Mouse (Mus musculus) MEL (cell line): Measurements from ENCODE around the gene Tldc2. TPM values are rescaled to one million over a fixed set of nuclear protein-coding genes. Genes with fewer than 3 reads are reported as not detected.

ENCODE experiments used
- DNase-seq: peaks from one replicate; pipeline ENCODE4 v3.0.0; 2011; ENCODE audit warnings: low read depth, low spot score
- H3K27ac ChIP-seq: 2 replicates; pipeline ENCODE4 v1.5.1; 2012; ENCODE audit warnings: low read depth, mild to moderate bottlenecking, control low read depth, low read length, moderate library complexity; ENCODE audit not compliant: control insufficient read depth
- H3K27me3 ChIP-seq, 2 experiments: fragments of 150-350 bp in 1 of 2; sonication (generic) in 1 of 2; 2 replicates each; pipeline ENCODE4 v1.6.1; 2012; ENCODE audit warnings: low read length in 2 of 2, mild to moderate bottlenecking in 2 of 2, improper control_type of control experiment in 1 of 2, moderate library complexity in 1 of 2; ENCODE audit not compliant: insufficient read depth in 2 of 2, control insufficient read depth in 1 of 2
- H3K36me3 ChIP-seq, 2 experiments: 2 replicates each; pipeline ENCODE4 v1.6.1; 2012 to 2014; ENCODE audit warnings: low read length in 2 of 2, improper control_type of control experiment in 1 of 2, inconsistent platforms in 1 of 2, mild to moderate bottlenecking in 1 of 2; ENCODE audit not compliant: insufficient read depth in 2 of 2, control insufficient read depth in 1 of 2
- H3K4me1 ChIP-seq, 2 experiments: fragments of 150-350 bp in 1 of 2; sonication (generic) in 1 of 2; 2 replicates each; pipeline ENCODE4 v1.6.1; 2012; ENCODE audit warnings: low read length in 2 of 2, improper control_type of control experiment in 1 of 2, mild to moderate bottlenecking in 1 of 2; ENCODE audit not compliant: insufficient read depth in 2 of 2, control insufficient read depth in 1 of 2
- H3K4me3 ChIP-seq, 2 experiments: fragments of 150-350 bp in 1 of 2; sonication (generic) in 1 of 2; 2 replicates each; pipeline ENCODE4 v1.5.1; 2012; ENCODE audit warnings: low read depth in 2 of 2, low read length in 2 of 2, mild to moderate bottlenecking in 2 of 2, moderate library complexity in 2 of 2, control low read depth in 1 of 2, improper control_type of control experiment in 1 of 2; ENCODE audit not compliant: control insufficient read depth in 1 of 2, insufficient read depth in 1 of 2
- H3K79me2 ChIP-seq: 2 replicates; pipeline ENCODE4 v1.6.1; 2012; ENCODE audit warnings: mild to moderate bottlenecking, low read length, moderate library complexity; ENCODE audit not compliant: control insufficient read depth, poor library complexity, insufficient read depth
- H3K9ac ChIP-seq: 2 replicates; pipeline ENCODE4 v1.6.1; 2012; ENCODE audit warnings: low read depth, mild to moderate bottlenecking, control low read depth, low read length, moderate library complexity; ENCODE audit not compliant: control insufficient read depth, poor library complexity, severe bottlenecking
- H3K9me3 ChIP-seq: fragments of 150-350 bp; sonication (generic); replicated peaks from 2 replicates; pipeline ENCODE4 v1.6.1; 2012; ENCODE audit warnings: mild to moderate bottlenecking, low read length, improper control_type of control experiment, moderate library complexity; ENCODE audit not compliant: insufficient read depth
- BHLHE40 ChIP-seq: IDR thresholded peaks from 2 replicates; pipeline ENCODE4 v1.6.1; 2012; ENCODE audit warnings: low read depth, mild to moderate bottlenecking, inconsistent platforms, low read length, improper control_type of control experiment, borderline replicate concordance
- CHD2 ChIP-seq: IDR thresholded peaks from 2 replicates; pipeline ENCODE4 v1.6.1; 2011; ENCODE audit warnings: low read length, improper control_type of control experiment
- ELF1 ChIP-seq: IDR thresholded peaks from 2 replicates; pipeline ENCODE4 v1.6.1; 2014; ENCODE audit warnings: low read depth, mild to moderate bottlenecking, inconsistent platforms, low read length, improper control_type of control experiment, moderate library complexity
- EP300 ChIP-seq, 2 experiments: IDR thresholded peaks; 2 replicates each; pipeline ENCODE4 v1.6.1; 2011; ENCODE audit warnings: improper control_type of control experiment in 2 of 2, low read length in 2 of 2, low read depth in 1 of 2, mild to moderate bottlenecking in 1 of 2
- GABPA ChIP-seq: IDR thresholded peaks from 2 replicates; pipeline ENCODE4 v1.6.1; 2012; ENCODE audit warnings: low read depth, mild to moderate bottlenecking, inconsistent platforms, low read length, improper control_type of control experiment, moderate library complexity
- GATA1 ChIP-seq: IDR thresholded peaks from 2 replicates; pipeline ENCODE4 v1.6.1; 2011; ENCODE audit warnings: low read depth, low read length, improper control_type of control experiment
- HCFC1 ChIP-seq: IDR thresholded peaks from 2 replicates; pipeline ENCODE4 v1.6.1; 2012; ENCODE audit warnings: low read depth, mild to moderate bottlenecking, inconsistent platforms, low read length, improper control_type of control experiment, moderate library complexity
- JUND ChIP-seq: IDR thresholded peaks from 2 replicates; pipeline ENCODE4 v1.6.1; 2011; ENCODE audit warnings: low read depth, mild to moderate bottlenecking, improper control_type of control experiment, low read length
- MAFK ChIP-seq: IDR thresholded peaks from 2 replicates; pipeline ENCODE4 v1.6.1; 2011; ENCODE audit warnings: low read depth, mild to moderate bottlenecking, low read length, improper control_type of control experiment, borderline replicate concordance
- MAX ChIP-seq: IDR thresholded peaks from 2 replicates; pipeline ENCODE4 v1.6.1; 2011; ENCODE audit warnings: low read length, improper control_type of control experiment
- MXI1 ChIP-seq: IDR thresholded peaks from 2 replicates; pipeline ENCODE4 v1.6.1; 2011; ENCODE audit warnings: mild to moderate bottlenecking, low read depth, low read length, improper control_type of control experiment
- MYB ChIP-seq: IDR thresholded peaks from 2 replicates; pipeline ENCODE4 v1.6.1; 2011; ENCODE audit warnings: mild to moderate bottlenecking, low read depth, low read length, improper control_type of control experiment
- MYC ChIP-seq: IDR thresholded peaks from 2 replicates; pipeline ENCODE4 v1.6.1; 2011; ENCODE audit warnings: low read depth, mild to moderate bottlenecking, low read length, improper control_type of control experiment, moderate library complexity
- NELFE ChIP-seq: IDR thresholded peaks from 2 replicates; pipeline ENCODE4 v1.6.1; 2011; ENCODE audit warnings: low read depth, low read length, improper control_type of control experiment
- NRF1 ChIP-seq: IDR thresholded peaks from 2 replicates; pipeline ENCODE4 v1.6.1; 2014; ENCODE audit warnings: low read depth, mild to moderate bottlenecking, inconsistent platforms, low read length, improper control_type of control experiment, moderate library complexity; ENCODE audit not compliant: poor library complexity, insufficient read depth, severe bottlenecking
- POLR2AphosphoS2 ChIP-seq: IDR thresholded peaks from 2 replicates; pipeline ENCODE4 v1.6.1; 2011; ENCODE audit warnings: low read length, improper control_type of control experiment
- RAD21 ChIP-seq: IDR thresholded peaks from 2 replicates; pipeline ENCODE4 v1.6.1; 2011; ENCODE audit warnings: mild to moderate bottlenecking, low read depth, low read length, improper control_type of control experiment
- SMC3 ChIP-seq: IDR thresholded peaks from 2 replicates; pipeline ENCODE4 v1.6.1; 2011; ENCODE audit warnings: low read depth, low read length, improper control_type of control experiment
- TAL1 ChIP-seq: IDR thresholded peaks from 2 replicates; pipeline ENCODE4 v1.6.1; 2012; ENCODE audit warnings: mild to moderate bottlenecking, inconsistent platforms, low read length, moderate library complexity, mixed read lengths
- TCF12 ChIP-seq: IDR thresholded peaks from 2 replicates; pipeline ENCODE4 v1.6.1; 2014; ENCODE audit warnings: low read depth, mild to moderate bottlenecking, inconsistent platforms, low read length, improper control_type of control experiment, moderate library complexity
- USF1 ChIP-seq: IDR thresholded peaks from 2 replicates; pipeline ENCODE4 v1.6.1; 2014; ENCODE audit warnings: low read depth, mild to moderate bottlenecking, inconsistent platforms, low read length, improper control_type of control experiment, moderate library complexity
- USF2 ChIP-seq, 2 experiments: IDR thresholded peaks; 2 replicates each; pipeline ENCODE4 v1.6.1; 2011 to 2012; ENCODE audit warnings: improper control_type of control experiment in 2 of 2, low read length in 2 of 2, borderline replicate concordance in 1 of 2, inconsistent platforms in 1 of 2, low read depth in 1 of 2, mild to moderate bottlenecking in 1 of 2; ENCODE audit not compliant: insufficient read depth in 1 of 2
- ZNF384 ChIP-seq: IDR thresholded peaks from 2 replicates; pipeline ENCODE4 v1.6.1; 2012; ENCODE audit warnings: low read depth, mild to moderate bottlenecking, inconsistent platforms, low read length, improper control_type of control experiment
- polyA plus RNA-seq, 2 experiments: library from polyadenylated mRNA; stranded (reverse) in 1 of 2; unstranded in 1 of 2; fragments of >175 nt in 1 of 2; fragments of >200 nt in 1 of 2; gene quantifications; 2 replicates each; pipeline versions ENCODE4 v1.2.1 to v1.2.4; 2012; ENCODE audit warnings: low replicate concordance in 2 of 2, low read depth in 1 of 2; ENCODE audit not compliant: insufficient read length in 2 of 2, insufficient read depth in 1 of 2, missing spikeins in 1 of 2
- total RNA-seq: library from RNA; depleted of rRNA; stranded (reverse); fragments of 300-350 nt; gene quantifications from 2 replicates; pipeline ENCODE4 v1.2.3, GENCODE M21; 2012

The Tldc2 gene
- total and polyA plus RNA-seq, 3 experiments, result not detected

DNA sequence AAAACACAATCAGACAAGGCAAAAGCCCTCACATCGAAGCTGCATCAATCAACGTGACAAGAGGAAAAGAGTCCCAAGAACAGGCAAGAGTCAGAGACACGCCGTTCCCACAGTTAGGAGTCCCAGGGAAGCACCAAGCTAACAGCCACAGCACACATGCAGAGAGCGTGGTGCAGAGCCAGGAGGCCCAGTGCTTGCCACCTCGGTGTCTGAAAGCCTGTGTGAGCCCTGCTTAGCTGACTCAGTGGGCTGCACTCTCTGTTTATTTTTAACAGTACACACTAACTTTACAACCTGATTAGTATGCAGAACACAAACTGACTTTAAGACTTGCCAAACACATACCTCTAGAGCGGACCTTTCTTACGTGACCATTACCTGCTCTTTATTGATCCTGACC lies 17.6 kb downstream of the Tldc2 start:
- H3K36me3 ChIP-seq, result peaks cover 3 to 6% of the 10 kb centered on the region in 2 experiments
- no peak for DNase-seq

GRCm38 (mm10) chr2:157108236-157108635 lies 21.4 kb downstream of the Tldc2 start:
- peak; percentile 66 for DNase-seq
- no peaks in the 10 kb centered on the region; a peak in 1 of 4 replicates for H3K4me1 ChIP-seq
- TF ChIP-seq MAX (peak; percentile 68), USF2 (IDR thresholded peaks at IDR 0.05; ENCODE audit: borderline replicate concordance in 1 of 2, insufficient read depth in 1 of 2, low read depth in 1 of 2, low read length in 2 of 2) (no peak), MYC (peak; percentile 76), MXI1 (peak; percentile 63), POLR2AphosphoS2 (no peak), JUND (no peak), TCF12 (no peak), USF1 (peak; percentile 68), EP300 (IDR thresholded peaks at IDR 0.05; ENCODE audit: low read depth in 1 of 2, low read length in 2 of 2) (no peak)
- TF ChIP-seq, all 39 proteins: peak for 4
- Histone ChIP-seq H3K36me3 (peaks cover 5 to 6% of the 10 kb centered on the region in 2 experiments), H3K4me3 (no peak overlapping the region), H3K27ac (no peak overlapping the region), H3K79me2 (no peaks in the 10 kb centered on the region), H3K9ac (0 out of 2 replicates have a peak overlapping the region, but pooled peaks have one; percentile 24), H3K9me3 (no peaks in the 10 kb centered on the region), H3K27me3 (no peaks in the 10 kb centered on the region)

More for the DNA sequence above, 17.6 kb downstream of the Tldc2 start:
- Histone ChIP-seq H3K9me3 (no peaks in the 10 kb centered on the region), H3K4me3 (no peak overlapping the region), H3K27me3 (no peaks in the 10 kb centered on the region), H3K9ac (no peak overlapping the region), H3K4me1 (no peaks in the 10 kb centered on the region; a peak in 1 of 4 replicates), H3K27ac (no peak overlapping the region), H3K79me2 (no peaks in the 10 kb centered on the region)
- no peak for TF ChIP-seq RAD21
- no peak for TF ChIP-seq NELFE
- no peak for TF ChIP-seq ZNF384
- no peak for TF ChIP-seq GATA1
- no peak for TF ChIP-seq USF1
- no peak for TF ChIP-seq GABPA
- no peak for TF ChIP-seq TAL1
- TF ChIP-seq BHLHE40, result no peak
- no peak for TF ChIP-seq ELF1
- no peak for TF ChIP-seq CHD2
- no peak for TF ChIP-seq MAFK
- TF ChIP-seq JUND, result no peak
- no peak for TF ChIP-seq TCF12
- TF ChIP-seq EP300 (IDR thresholded peaks at IDR 0.05; ENCODE audit: low read depth in 1 of 2, low read length in 2 of 2), result no peak
- no peak for TF ChIP-seq HCFC1
- TF ChIP-seq MYB, result no peak
- TF ChIP-seq SMC3, result no peak
- no peak for TF ChIP-seq NRF1
